Mouse (Mus musculus) heart, embryonic 16.5 days (tissue): ENCODE measurements around the gene Tcstv1. TPM values are rescaled to one million over a fixed set of nuclear protein-coding genes. Genes with fewer than 3 reads are reported as not detected.
"Not testable (repeated sequence)": the region's sequence is repeated elsewhere in the genome, so short reads cannot be mapped to it uniquely, and the experiment has no call there.

Source experiments
- ATAC-seq: fragments of 200-750 bp; cut with Nextera tagmentation; replicated peaks from 2 replicates; pipeline ENCODE4 v1.8.0; 2017; ENCODE audit warnings: moderate number of reproducible peaks; ENCODE audit not compliant: insufficient read depth, low FRiP score; ENCODE audit errors: extremely low read depth
- H3K27ac ChIP-seq: fragments of 300-500 bp; sonication (generic); 2 replicates; pipeline ENCODE4 v1.5.1; 2014; ENCODE audit warnings: mild to moderate bottlenecking, low read length, control low read depth, moderate library complexity
- H3K27me3 ChIP-seq: fragments of 300-500 bp; sonication (generic); 2 replicates; pipeline ENCODE4 v1.6.1; 2014; ENCODE audit warnings: low read length, mixed read lengths; ENCODE audit not compliant: control insufficient read depth, insufficient read depth
- H3K36me3 ChIP-seq: fragments of 300-500 bp; sonication (generic); 2 replicates; pipeline ENCODE4 v1.6.1; 2014; ENCODE audit not compliant: control insufficient read depth, insufficient read depth
- H3K4me1 ChIP-seq: fragments of 300-500 bp; sonication (generic); 2 replicates; pipeline ENCODE4 v1.6.1; 2014; ENCODE audit warnings: low read length, mixed read lengths; ENCODE audit not compliant: control insufficient read depth, insufficient read depth
- H3K4me2 ChIP-seq: fragments of 300-500 bp; sonication (generic); 2 replicates; pipeline ENCODE4 v1.6.1; 2014; ENCODE audit warnings: low read depth, mild to moderate bottlenecking, control low read depth, low read length
- H3K4me3 ChIP-seq: fragments of 300-500 bp; sonication (generic); 2 replicates; pipeline ENCODE4 v1.5.1; 2014; ENCODE audit warnings: mild to moderate bottlenecking, control low read depth, low read length
- H3K9ac ChIP-seq: fragments of 300-500 bp; sonication (generic); 2 replicates; pipeline ENCODE4 v1.6.1; 2014; ENCODE audit warnings: low read length, control low read depth
- H3K9me3 ChIP-seq: fragments of 300-500 bp; sonication (generic); replicated peaks from 2 replicates; pipeline ENCODE4 v1.6.1; 2016; ENCODE audit warnings: low read length; ENCODE audit not compliant: control insufficient read depth
- WGBS: fragments of 180-500 bp; shearing (Covaris S2); extraction: QIAGEN DNeasy Blood & Tissue Kit; methylation state at CpG from one replicate; pipeline ENCODE4 v1.1.7; 2014; 5-methylcytosine and 5-hydroxymethylcytosine counted together
- polyA plus RNA-seq: library from polyadenylated mRNA; unstranded; fragments of >200 nt; fragmentation: Nextera tagmentation; extraction: Ambion mirVana; gene quantifications from 2 replicates; pipeline ENCODE4 v1.2.1, GENCODE M21; 2015

Gene Tcstv1
- not detected in 2 replicates for polyA plus RNA-seq

- WGBS: 73% methylated on average over 3 of the region's 3 CpGs
- not testable (repeated sequence) for H3K27ac ChIP-seq, H3K36me3 ChIP-seq, H3K4me1 ChIP-seq, H3K9me3 ChIP-seq, H3K27me3 ChIP-seq, H3K4me3 ChIP-seq, H3K9ac ChIP-seq, H3K4me2 ChIP-seq, ATAC-seq
Observed at GRCm38 (mm10) chr13:119894685-119895084, at the start of gene Tcstv1. Tcstv1 (minus strand) TSS chr13:119894785.

- H3K4me2 ChIP-seq, H3K4me1 ChIP-seq, H3K27me3 ChIP-seq, H3K27ac ChIP-seq, H3K9me3 ChIP-seq, H3K36me3 ChIP-seq, ATAC-seq, H3K4me3 ChIP-seq, H3K9ac ChIP-seq: not testable (repeated sequence)
- WGBS: no CpG with 5 or more reads among the region's 5 CpGs
Observed at GRCm38 (mm10) chr13:119929172-119929571, 34.6 kb upstream of the Tcstv1 start, which contains the start of gene Gm21761. Gm21761 (minus strand) TSS chr13:119929272.

- ATAC-seq, H3K9ac ChIP-seq, H3K4me3 ChIP-seq, H3K4me2 ChIP-seq, H3K4me1 ChIP-seq, H3K9me3 ChIP-seq, H3K27me3 ChIP-seq, H3K27ac ChIP-seq, H3K36me3 ChIP-seq: not testable (repeated sequence)
- WGBS: 60% methylated on average over 2 of the region's 3 CpGs
Observed at GRCm38 (mm10) chr13:119924597-119925340, 30.2 kb upstream of the Tcstv1 start.

- H3K27me3 ChIP-seq, H3K9ac ChIP-seq, H3K4me1 ChIP-seq, H3K36me3 ChIP-seq, H3K4me3 ChIP-seq, H3K4me2 ChIP-seq, ATAC-seq, H3K9me3 ChIP-seq, H3K27ac ChIP-seq: not testable (repeated sequence)
- WGBS: 71% methylated on average over 4 of the region's 5 CpGs
Observed at GRCm38 (mm10) chr13:119916966-119917722, 22.6 kb upstream of the Tcstv1 start.

GRCm38 (mm10) chr13:119916449-119916848, 21.9 kb upstream of the Tcstv1 start:
- not testable (repeated sequence) for H3K9me3 ChIP-seq, H3K4me3 ChIP-seq, H3K4me1 ChIP-seq, ATAC-seq, H3K9ac ChIP-seq, H3K4me2 ChIP-seq, H3K36me3 ChIP-seq, H3K27me3 ChIP-seq, H3K27ac ChIP-seq
- 45% methylated on average over 2 of the region's 2 CpGs for WGBS

- 61% methylated on average over 4 of the region's 5 CpGs for WGBS
- not testable (repeated sequence) for H3K27ac ChIP-seq, H3K9ac ChIP-seq, H3K4me2 ChIP-seq, H3K36me3 ChIP-seq, H3K9me3 ChIP-seq, H3K4me1 ChIP-seq, H3K27me3 ChIP-seq, ATAC-seq, H3K4me3 ChIP-seq
Observed at GRCm38 (mm10) chr13:119898549-119898948, 4.0 kb upstream of the Tcstv1 start.

- H3K27ac ChIP-seq, H3K4me3 ChIP-seq, H3K4me2 ChIP-seq, H3K27me3 ChIP-seq, ATAC-seq, H3K9ac ChIP-seq, H3K4me1 ChIP-seq, H3K9me3 ChIP-seq, H3K36me3 ChIP-seq: not testable (repeated sequence)
- WGBS: 55% methylated on average over 4 of the region's 4 CpGs
Observed at GRCm38 (mm10) chr13:119886896-119887295, 7.7 kb downstream of the Tcstv1 start.

GRCm38 (mm10) chr13:119864395-119864999, 30.1 kb downstream of the Tcstv1 start:
- not testable (repeated sequence) for H3K4me1 ChIP-seq, H3K36me3 ChIP-seq, H3K4me3 ChIP-seq, H3K9ac ChIP-seq, ATAC-seq, H3K9me3 ChIP-seq, H3K27me3 ChIP-seq, H3K4me2 ChIP-seq, H3K27ac ChIP-seq
- 65% methylated on average over 6 of the region's 7 CpGs for WGBS

- WGBS: no CpG with 5 or more reads among the region's 6 CpGs
- not testable (repeated sequence) for H3K4me2 ChIP-seq, H3K27ac ChIP-seq, H3K9ac ChIP-seq, H3K9me3 ChIP-seq, ATAC-seq, H3K27me3 ChIP-seq, H3K36me3 ChIP-seq, H3K4me1 ChIP-seq, H3K4me3 ChIP-seq
Observed at GRCm38 (mm10) chr13:119862399-119862798, 32.2 kb downstream of the Tcstv1 start.
